Mouse (Mus musculus): ENCODE results near the gene Hist1h1c. TPM values are rescaled to one million over a fixed set of nuclear protein-coding genes. Genes with fewer than 3 reads are reported as not detected.

Hist1h1c gene
- 857 to 1,008 TPM (median 880 TPM) in 4 replicates for total RNA-seq (2023)

GRCm38 (mm10) chr13:23738677-23739068, at the start of gene Hist1h1c:
Hist1h1c (plus strand) TSS chr13:23738808.

GRCm38 (mm10) chr13:23695514-23695913, 43.1 kb upstream of the Hist1h1c start, which contains the start of gene Hist1h1t:
Hist1h1t (plus strand) TSS chr13:23695814.

GRCm38 (mm10) chr13:23698300-23698693, 40.3 kb upstream of the Hist1h1c start, which contains the start of gene Hist1h4c:
Hist1h4c (minus strand) TSS chr13:23698454.

GRCm38 (mm10) chr13:23710374-23711089, 28.1 kb upstream of the Hist1h1c start, which contains the start of gene Hfe:
Hfe (minus strand) TSS chr13:23710854.

GRCm38 (mm10) chr13:23745381-23746161, 7.0 kb downstream of the Hist1h1c start, which contains the start of gene Hist1h3c:
Hist1h3c (minus strand) TSS chr13:23745602.

GRCm38 (mm10) chr13:23746201-23747080, 7.8 kb downstream of the Hist1h1c start, which contains the start of gene Hist1h2bb:
Hist1h2bb (plus strand) TSS chr13:23746734.

GRCm38 (mm10) chr13:23750839-23751477, 12.3 kb downstream of the Hist1h1c start, which contains the start of gene Hist1h2ab:
Hist1h2ab (plus strand) TSS chr13:23751126.

GRCm38 (mm10) chr13:23752067-23752741, 13.6 kb downstream of the Hist1h1c start, which contains the start of gene Hist1h3b:
Hist1h3b (plus strand) TSS chr13:23752267.

GRCm38 (mm10) chr13:23756790-23757189, 18.2 kb downstream of the Hist1h1c start, which contains the start of gene Hist1h4b:
Hist1h4b (plus strand) TSS chr13:23757013.

GRCm38 (mm10) chr13:23760972-23761864, 22.6 kb downstream of the Hist1h1c start, which contains the start of gene Hist1h4a:
Hist1h4a (minus strand) TSS chr13:23761230.

GRCm38 (mm10) chr13:23761871-23762821, 23.5 kb downstream of the Hist1h1c start, which contains the start of gene Hist1h3a:
Hist1h3a (minus strand) TSS chr13:23762386.

GRCm38 (mm10) chr13:23763586-23764323, 25.1 kb downstream of the Hist1h1c start, which contains the start of gene Hist1h1a:
Hist1h1a (plus strand) TSS chr13:23763666.

GRCm38 (mm10) chr13:23769613-23770012, 31.0 kb downstream of the Hist1h1c start, which contains the start of gene Trim38:
Trim38 (plus strand) TSS chr13:23769913.

